Mouse (Mus musculus): Measurements from ENCODE around the gene Farp1. TPM values are rescaled to one million over a fixed set of nuclear protein-coding genes. Genes with fewer than 3 reads are reported as not detected.

Farp1 gene
- polyA plus RNA-seq, 1 experiment from 2014 or later, result 3.7 TPM

DNA sequence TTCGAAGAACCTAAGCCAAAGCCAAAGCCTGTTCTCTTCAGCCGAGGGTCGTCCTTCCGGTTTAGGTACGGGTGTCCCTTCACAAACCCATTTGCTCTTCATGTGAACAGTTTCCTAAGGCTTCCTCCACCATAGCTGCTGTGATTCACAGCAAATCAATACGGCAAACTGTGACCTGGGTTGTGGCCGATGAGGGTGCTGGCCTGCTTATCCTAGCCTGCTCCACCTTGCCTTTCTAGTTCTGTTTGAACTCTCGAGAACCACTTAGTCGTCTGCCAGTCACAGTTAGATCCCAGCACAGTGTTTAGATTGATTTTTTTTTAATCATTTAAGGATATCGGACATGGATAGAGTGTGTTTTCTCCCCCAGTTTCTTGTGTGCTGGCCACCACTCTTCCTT, 203.7 kb downstream of the Farp1 start:
- Histone ChIP-seq H3K36me3 (ENCODE audit: control insufficient read depth, insufficient read depth) (no peaks in the 10 kb centered on the region), H3K4me1 (ENCODE audit: control insufficient read depth, low read depth, low read length) (no peaks in the 10 kb centered on the region), H3K4me2 (ENCODE audit: low read depth, low read length) (no peak overlapping the region), H3K9me3 (replicated peaks; ENCODE audit: control insufficient read depth, low read length) (no peaks in the 10 kb centered on the region), H3K27me3 (ENCODE audit: control insufficient read depth, insufficient read depth, low read depth, low read length) (no peaks in the 10 kb centered on the region), H3K9ac (ENCODE audit: low read depth, low read length) (no peak overlapping the region), H3K27ac (ENCODE audit: low read length) (no peak overlapping the region), H3K4me3 (ENCODE audit: low read depth, low read length) (no peak overlapping the region)
- WGBS (ENCODE audit: insufficient replicate concordance), result 55% methylated on average over 10 of the region's 10 CpGs
- 0 out of 2 replicates have a peak, but pooled peaks have one; percentile 11 for ATAC-seq (ENCODE audit: low read depth)

DNA sequence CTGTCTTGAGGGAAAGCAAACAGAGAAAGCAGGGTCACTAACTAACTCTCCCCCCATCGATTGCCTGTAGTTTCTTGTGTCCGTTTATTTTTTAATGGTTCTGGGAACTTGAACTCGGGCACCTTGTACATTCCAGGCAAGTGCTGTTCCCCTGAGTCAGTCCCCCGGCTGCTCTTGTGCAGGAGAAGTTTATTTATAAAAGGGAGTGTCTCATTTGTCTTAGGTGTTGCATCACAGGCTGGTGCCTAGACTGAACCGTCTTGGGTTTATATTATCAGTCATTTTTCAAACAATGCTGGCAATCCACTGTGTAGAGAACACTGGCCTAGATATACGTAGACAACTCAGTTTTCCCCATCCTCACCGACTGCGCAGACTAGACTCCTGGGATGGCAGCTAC, 204.4 kb downstream of the Farp1 start:
- ATAC-seq (ENCODE audit: low read depth), result no peak
- 54% methylated on average over 8 of the region's 8 CpGs for WGBS (ENCODE audit: insufficient replicate concordance)
- Histone ChIP-seq H3K27ac (ENCODE audit: low read length) (no peak overlapping the region), H3K4me2 (ENCODE audit: low read depth, low read length) (no peak overlapping the region), H3K4me3 (ENCODE audit: low read depth, low read length) (no peak overlapping the region), H3K36me3 (ENCODE audit: control insufficient read depth, insufficient read depth) (peaks cover 2% of the 10 kb centered on the region; the same call in 1 of the 2 replicates), H3K27me3 (ENCODE audit: control insufficient read depth, insufficient read depth, low read depth, low read length) (no peaks in the 10 kb centered on the region), H3K4me1 (ENCODE audit: control insufficient read depth, low read depth, low read length) (no peaks in the 10 kb centered on the region), H3K9ac (ENCODE audit: low read depth, low read length) (no peak overlapping the region), H3K9me3 (replicated peaks; ENCODE audit: control insufficient read depth, low read length) (no peaks in the 10 kb centered on the region)

DNA sequence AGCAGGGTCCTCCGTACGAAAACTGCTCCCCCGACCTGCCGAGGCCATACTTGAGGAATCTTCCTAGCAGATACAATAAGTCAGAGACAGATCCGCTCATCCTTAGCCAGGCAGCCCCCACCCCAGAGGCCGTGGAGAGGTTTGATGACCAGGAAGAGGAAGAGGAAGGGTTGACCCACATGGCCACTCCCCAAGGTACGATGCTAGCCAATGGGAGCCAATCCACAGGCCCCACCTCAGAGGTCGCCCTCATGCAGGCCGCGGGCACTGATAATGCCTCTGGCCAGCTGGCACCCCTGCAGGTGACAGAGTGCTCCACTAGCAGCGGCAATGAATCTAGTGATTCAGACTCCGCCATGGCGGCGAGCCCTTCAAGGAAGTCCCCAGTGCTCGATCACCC, 209.1 kb downstream of the Farp1 start:
- H3K27ac ChIP-seq (ENCODE audit: low read length), result no peak overlapping the region
- 77% methylated on average over 15 of the region's 15 CpGs for WGBS (ENCODE audit: insufficient replicate concordance)

DNA sequence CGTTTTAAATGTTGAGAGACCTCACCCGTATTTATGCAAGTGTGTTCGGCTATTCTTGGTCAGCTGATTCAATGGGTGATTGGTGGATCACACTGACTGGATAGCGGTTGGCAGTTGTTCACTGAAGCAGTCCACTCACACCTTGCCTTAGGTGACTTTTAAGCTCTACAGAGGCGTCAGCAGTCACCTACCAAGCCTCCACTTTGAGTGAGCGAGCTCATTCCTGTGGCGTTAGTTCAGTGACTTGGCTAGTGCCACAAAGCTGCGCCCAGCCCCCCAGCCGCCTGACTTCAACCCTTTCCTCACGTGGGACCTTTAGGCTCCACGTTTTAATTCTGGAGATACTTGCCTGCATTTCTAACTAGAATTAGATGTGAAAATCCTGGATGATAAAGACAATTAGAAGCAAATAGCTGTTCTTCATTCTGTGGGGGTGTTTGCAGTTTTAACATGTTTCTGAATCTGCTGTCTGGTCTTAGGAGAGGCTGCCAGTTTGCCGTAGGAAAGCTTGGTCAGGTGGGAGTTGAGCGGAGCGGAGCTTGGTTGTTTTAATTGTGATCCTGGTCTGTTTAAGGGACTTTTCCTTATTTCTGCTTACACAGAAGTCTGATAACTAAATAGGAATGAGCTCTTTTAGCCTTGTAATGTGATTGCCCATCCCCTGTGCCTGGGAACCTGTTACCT, 211.2 kb downstream of the Farp1 start:
- no peak overlapping the region for H3K9ac ChIP-seq (ENCODE audit: low read depth, low read length)

More for the DNA sequence above, 209.1 kb downstream of the Farp1 start:
- no peaks in the 10 kb centered on the region for H3K9me3 ChIP-seq (replicated peaks; ENCODE audit: control insufficient read depth, low read length)
- H3K4me1 ChIP-seq (ENCODE audit: control insufficient read depth, low read depth, low read length), result no peaks in the 10 kb centered on the region
- H3K36me3 ChIP-seq (ENCODE audit: control insufficient read depth, insufficient read depth), result peaks cover 2% of the 10 kb centered on the region; the same call in 1 of the 2 replicates
- no peak overlapping the region for H3K9ac ChIP-seq (ENCODE audit: low read depth, low read length)
- no peaks in the 10 kb centered on the region for H3K27me3 ChIP-seq (ENCODE audit: control insufficient read depth, insufficient read depth, low read depth, low read length)
- H3K4me2 ChIP-seq (ENCODE audit: low read depth, low read length), result no peak overlapping the region
- H3K4me3 ChIP-seq (ENCODE audit: low read depth, low read length), result no peak overlapping the region
- no peak for ATAC-seq (ENCODE audit: low read depth)

DNA sequence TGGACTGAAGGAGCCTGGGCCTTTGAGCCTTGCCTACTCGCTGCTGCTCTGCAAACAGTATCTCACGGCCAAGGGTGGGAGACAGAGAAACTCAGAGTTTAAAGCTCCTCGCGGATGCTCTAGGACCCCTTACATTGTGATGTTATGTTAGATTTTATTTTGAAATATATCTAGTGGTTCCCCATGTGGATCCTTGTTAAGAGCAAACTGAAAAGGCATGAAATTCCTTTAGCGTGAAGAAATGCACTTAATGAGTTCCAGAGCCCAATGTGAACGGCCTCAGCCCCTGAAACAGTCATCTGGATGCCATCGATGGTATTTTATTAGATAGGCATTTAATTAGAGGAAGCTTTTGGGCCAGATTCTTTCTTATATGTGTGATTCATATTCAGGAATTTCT, 212.3 kb downstream of the Farp1 start:
- ATAC-seq (ENCODE audit: low read depth), result no peak
- 76% methylated on average over 7 of the region's 7 CpGs for WGBS (ENCODE audit: insufficient replicate concordance)
- no peak overlapping the region for H3K4me2 ChIP-seq (ENCODE audit: low read depth, low read length)
- no peaks in the 10 kb centered on the region for H3K9me3 ChIP-seq (replicated peaks; ENCODE audit: control insufficient read depth, low read length)
- no peak overlapping the region for H3K9ac ChIP-seq (ENCODE audit: low read depth, low read length)
- peaks cover 2% of the 10 kb centered on the region; the same call in 1 of the 2 replicates for H3K36me3 ChIP-seq (ENCODE audit: control insufficient read depth, insufficient read depth)
- no peaks in the 10 kb centered on the region for H3K27me3 ChIP-seq (ENCODE audit: control insufficient read depth, insufficient read depth, low read depth, low read length)
- H3K4me3 ChIP-seq (ENCODE audit: low read depth, low read length), result no peak overlapping the region
- H3K4me1 ChIP-seq (ENCODE audit: control insufficient read depth, low read depth, low read length), result no peaks in the 10 kb centered on the region
- no peak overlapping the region for H3K27ac ChIP-seq (ENCODE audit: low read length)

More for the DNA sequence above, 211.2 kb downstream of the Farp1 start:
- H3K27ac ChIP-seq (ENCODE audit: low read length), result no peak overlapping the region
- H3K36me3 ChIP-seq (ENCODE audit: control insufficient read depth, insufficient read depth), result peaks cover 2% of the 10 kb centered on the region; the same call in 1 of the 2 replicates
- H3K4me2 ChIP-seq (ENCODE audit: low read depth, low read length), result no peak overlapping the region
- H3K4me1 ChIP-seq (ENCODE audit: control insufficient read depth, low read depth, low read length), result no peaks in the 10 kb centered on the region
- no peak for ATAC-seq (ENCODE audit: low read depth)
- H3K27me3 ChIP-seq (ENCODE audit: control insufficient read depth, insufficient read depth, low read depth, low read length), result no peaks in the 10 kb centered on the region
- H3K9me3 ChIP-seq (replicated peaks; ENCODE audit: control insufficient read depth, low read length), result no peaks in the 10 kb centered on the region
- WGBS (ENCODE audit: insufficient replicate concordance), result 68% methylated on average over 14 of the region's 14 CpGs
- no peak overlapping the region for H3K4me3 ChIP-seq (ENCODE audit: low read depth, low read length)

DNA sequence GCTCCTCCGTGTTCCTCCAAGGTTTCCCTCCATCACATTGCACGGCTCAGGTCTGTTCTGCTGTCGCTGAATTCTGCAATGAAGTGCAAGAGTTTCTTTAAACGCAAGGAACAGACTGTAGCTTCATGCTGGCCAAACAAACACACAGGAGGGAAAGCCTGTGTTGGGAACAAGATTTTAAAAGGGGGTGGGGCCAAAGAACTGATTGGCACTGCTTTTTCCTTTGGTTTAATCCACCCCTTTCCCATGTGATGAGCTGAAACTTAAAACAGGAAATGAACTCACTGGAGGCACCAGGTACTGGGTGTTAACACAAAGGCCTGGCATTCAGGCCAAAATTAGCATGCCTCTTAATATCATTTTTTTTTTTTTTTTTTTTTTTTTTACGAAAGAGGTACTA, 213.3 kb downstream of the Farp1 start:
- H3K9me3 ChIP-seq (replicated peaks; ENCODE audit: control insufficient read depth, low read length), result no peaks in the 10 kb centered on the region
- H3K4me3 ChIP-seq (ENCODE audit: low read depth, low read length), result no peak overlapping the region
- H3K4me1 ChIP-seq (ENCODE audit: control insufficient read depth, low read depth, low read length), result no peaks in the 10 kb centered on the region; the same call in 1 of the 2 replicates
- H3K4me2 ChIP-seq (ENCODE audit: low read depth, low read length), result no peak overlapping the region
- no peak overlapping the region for H3K9ac ChIP-seq (ENCODE audit: low read depth, low read length)
- 69% methylated on average over 5 of the region's 5 CpGs for WGBS (ENCODE audit: insufficient replicate concordance)
- H3K27me3 ChIP-seq (ENCODE audit: control insufficient read depth, insufficient read depth, low read depth, low read length), result no peaks in the 10 kb centered on the region
- H3K27ac ChIP-seq (ENCODE audit: low read length), result no peak overlapping the region
- no peak for ATAC-seq (ENCODE audit: low read depth)
- H3K36me3 ChIP-seq (ENCODE audit: control insufficient read depth, insufficient read depth), result peaks cover 2% of the 10 kb centered on the region; the same call in 1 of the 2 replicates

DNA sequence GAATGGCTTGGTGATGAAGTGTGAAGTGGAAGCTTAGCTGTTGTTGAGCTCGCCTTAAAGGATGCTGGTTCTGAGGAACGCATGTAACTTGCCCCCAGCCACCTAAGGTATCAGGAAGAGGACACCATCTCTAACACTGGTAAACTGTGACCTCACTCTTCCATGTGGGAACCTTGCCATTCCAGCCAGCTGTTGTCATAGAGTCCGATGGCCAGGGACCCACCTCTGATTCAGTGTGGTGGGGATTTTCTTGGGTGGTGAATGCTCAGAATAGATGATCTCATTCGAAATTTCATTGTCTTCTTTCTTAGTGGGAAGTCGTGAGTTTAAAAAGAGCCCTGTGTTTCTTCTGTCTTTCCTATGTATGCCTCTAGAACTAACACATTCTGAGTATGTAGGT, 216.1 kb downstream of the Farp1 start:
- ATAC-seq (ENCODE audit: low read depth), result no peak

DNA sequence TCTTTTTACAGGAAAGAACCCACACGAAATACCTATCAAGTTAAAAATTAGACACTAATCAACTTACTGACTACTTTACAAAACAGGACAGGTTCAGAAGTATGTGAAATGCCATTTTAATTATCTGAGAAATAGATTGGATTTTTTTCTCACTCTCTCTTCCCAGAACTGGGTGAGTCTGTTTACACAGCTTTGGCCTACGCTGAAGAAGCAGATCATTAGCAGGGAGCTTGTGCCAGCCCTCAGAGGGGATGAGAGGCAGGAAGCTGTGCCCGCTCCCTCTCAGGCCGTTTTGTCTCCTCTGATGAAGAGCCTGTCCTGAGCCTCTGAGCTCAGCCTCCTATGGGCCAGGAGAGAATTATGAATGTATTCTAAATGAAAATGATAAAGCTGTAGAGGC, 216.7 kb downstream of the Farp1 start:
- Histone ChIP-seq H3K4me3 (ENCODE audit: low read depth, low read length) (no peak overlapping the region), H3K4me1 (ENCODE audit: control insufficient read depth, low read depth, low read length) (no peaks in the 10 kb centered on the region; the same call in 1 of the 2 replicates), H3K27ac (ENCODE audit: low read length) (no peak overlapping the region), H3K9ac (ENCODE audit: low read depth, low read length) (no peak overlapping the region), H3K27me3 (ENCODE audit: control insufficient read depth, insufficient read depth, low read depth, low read length) (no peaks in the 10 kb centered on the region), H3K36me3 (ENCODE audit: control insufficient read depth, insufficient read depth) (no peaks in the 10 kb centered on the region), H3K9me3 (replicated peaks; ENCODE audit: control insufficient read depth, low read length) (no peaks in the 10 kb centered on the region), H3K4me2 (ENCODE audit: low read depth, low read length) (no peak overlapping the region)
- 45% methylated on average over 4 of the region's 4 CpGs for WGBS (ENCODE audit: insufficient replicate concordance)
- no peak for ATAC-seq (ENCODE audit: low read depth)

More for the DNA sequence above, 216.1 kb downstream of the Farp1 start:
- no peak overlapping the region for H3K4me3 ChIP-seq (ENCODE audit: low read depth, low read length)
- H3K27ac ChIP-seq (ENCODE audit: low read length), result no peak overlapping the region
- H3K9ac ChIP-seq (ENCODE audit: low read depth, low read length), result no peak overlapping the region
- H3K36me3 ChIP-seq (ENCODE audit: control insufficient read depth, insufficient read depth), result no peaks in the 10 kb centered on the region
- no peaks in the 10 kb centered on the region for H3K27me3 ChIP-seq (ENCODE audit: control insufficient read depth, insufficient read depth, low read depth, low read length)
- WGBS (ENCODE audit: insufficient replicate concordance), result 55% methylated on average over 5 of the region's 5 CpGs
- H3K4me1 ChIP-seq (ENCODE audit: control insufficient read depth, low read depth, low read length), result no peaks in the 10 kb centered on the region; the same call in 1 of the 2 replicates
- no peak overlapping the region for H3K4me2 ChIP-seq (ENCODE audit: low read depth, low read length)
- H3K9me3 ChIP-seq (replicated peaks; ENCODE audit: control insufficient read depth, low read length), result no peaks in the 10 kb centered on the region

DNA sequence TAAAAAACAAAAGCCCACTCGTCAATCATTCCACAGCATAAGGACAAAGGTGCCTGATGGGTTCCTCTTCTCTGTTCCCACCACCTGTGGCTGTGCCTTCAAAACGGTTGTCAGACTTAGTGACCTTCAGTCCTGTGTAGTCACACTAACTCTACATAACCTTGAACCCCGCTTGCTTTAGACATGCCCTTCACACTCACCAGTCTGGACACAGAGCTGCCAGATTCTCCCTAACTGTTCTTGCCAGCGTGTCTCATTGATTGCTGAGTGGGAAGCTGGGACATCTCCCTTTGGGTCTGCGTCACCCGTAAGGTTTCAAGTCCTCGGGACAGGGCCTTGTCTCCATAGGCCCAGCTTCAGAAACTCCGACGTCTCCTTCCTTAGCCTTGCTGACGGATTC, 217.5 kb downstream of the Farp1 start:
- WGBS (ENCODE audit: insufficient replicate concordance), result 60% methylated on average over 10 of the region's 10 CpGs
- Histone ChIP-seq H3K4me1 (ENCODE audit: control insufficient read depth, low read depth, low read length) (no peaks in the 10 kb centered on the region; the same call in 1 of the 2 replicates), H3K4me3 (ENCODE audit: low read depth, low read length) (no peak overlapping the region), H3K36me3 (ENCODE audit: control insufficient read depth, insufficient read depth) (no peaks in the 10 kb centered on the region), H3K9ac (ENCODE audit: low read depth, low read length) (no peak overlapping the region), H3K27ac (ENCODE audit: low read length) (no peak overlapping the region), H3K9me3 (replicated peaks; ENCODE audit: control insufficient read depth, low read length) (no peaks in the 10 kb centered on the region), H3K4me2 (ENCODE audit: low read depth, low read length) (no peak overlapping the region), H3K27me3 (ENCODE audit: control insufficient read depth, insufficient read depth, low read depth, low read length) (no peaks in the 10 kb centered on the region)
- 0 out of 2 replicates have a peak, but pooled peaks have one; percentile 35 for ATAC-seq (ENCODE audit: low read depth)
